9 mouse cellular contexts compared by ENCODE assay signal in the genomic region with DNA sequence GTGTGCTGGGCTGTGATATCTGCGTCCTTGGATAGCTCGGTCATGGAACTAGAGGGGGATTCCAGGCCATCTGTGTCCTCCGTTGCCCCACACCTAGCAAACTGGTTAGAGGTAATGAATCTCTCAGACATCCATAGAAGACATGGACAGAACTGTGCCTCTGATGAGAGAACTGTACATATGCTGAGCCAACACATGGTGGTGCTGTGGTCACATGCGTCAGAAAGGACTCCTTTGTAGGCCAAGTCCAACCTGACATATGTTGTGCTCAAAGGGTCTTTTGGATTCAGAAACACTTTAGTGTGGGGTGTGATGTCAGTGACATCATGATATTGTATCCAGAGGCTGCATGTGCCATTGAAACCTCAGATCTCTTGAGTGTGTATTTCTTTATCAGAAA. TPM values are rescaled to one million over a fixed set of nuclear protein-coding genes. Genes with fewer than 3 reads are reported as not detected.
DNase-seq lines count a peak whose midpoint lies in the region; ATAC-seq lines count a peak whose summit lies in the region.
"Had no signal": no experiment of that assay in that cellular context is flagged by ENCODE, and none has a peak within 500 bp of the region (broad histone marks: within the 10 kb centered on the region; RNA-seq: fewer than 3 reads in every experiment).

No protein-coding gene starts in this region.

- no peak overlapping the region for H3K4me2 ChIP-seq in forebrain, embryonic 12.5 days
- H3K4me2 ChIP-seq in limb, embryonic 11.5 days (ENCODE audit: low read depth, severe bottlenecking): no peak overlapping the region
- no peak overlapping the region for H3K4me2 ChIP-seq in midbrain, embryonic 14.5 days (ENCODE audit: low read length)
- no peak overlapping the region for H3K4me2 ChIP-seq in stomach, embryonic 15.5 days

- H3K9ac ChIP-seq in forebrain, embryonic 12.5 days: no peak overlapping the region
- H3K9ac ChIP-seq in limb, embryonic 11.5 days (ENCODE audit: low read length): no peak overlapping the region
- no peak overlapping the region for H3K9ac ChIP-seq in midbrain, embryonic 14.5 days (replicated peaks; ENCODE audit: low read length)
- no peak overlapping the region for H3K9ac ChIP-seq in stomach, embryonic 15.5 days

- H3K36me3 ChIP-seq in forebrain, embryonic 12.5 days (replicated peaks): no peaks in the 10 kb centered on the region
- H3K36me3 ChIP-seq in limb, embryonic 11.5 days (ENCODE audit: control insufficient read depth, insufficient read depth, low read length): no peaks in the 10 kb centered on the region
- no peaks in the 10 kb centered on the region for H3K36me3 ChIP-seq in midbrain, embryonic 14.5 days (ENCODE audit: control insufficient read depth, insufficient read depth, low read length)
- no peaks in the 10 kb centered on the region for H3K36me3 ChIP-seq in stomach, embryonic 15.5 days

- ATAC-seq in forebrain, embryonic 12.5 days (ENCODE audit: low FRiP score): peak; percentile 89
- peak; percentile 98 for ATAC-seq in inflammation-experienced regulatory T-cells, adult 6 months
- peak; percentile 73; the same call in 1 of the 2 replicates for ATAC-seq in limb, embryonic 11.5 days (ENCODE audit: insufficient number of reproducible peaks, low FRiP score, low TSS enrichment, low read depth)
- peak; percentile 81 for ATAC-seq in midbrain, embryonic 14.5 days (ENCODE audit: low FRiP score, low TSS enrichment)
- peak; percentile 53; the same call in 1 of the 2 replicates for ATAC-seq in stomach, embryonic 15.5 days (ENCODE audit: insufficient read depth, low FRiP score, low read depth)

- 72% methylated on average over 4 of the region's 4 CpGs for WGBS in forebrain, embryonic 12.5 days
- 69% methylated on average over 4 of the region's 4 CpGs for WGBS in limb, embryonic 11.5 days
- WGBS in midbrain, embryonic 14.5 days: 74% methylated on average over 4 of the region's 4 CpGs
- 55% methylated on average over 4 of the region's 4 CpGs for WGBS in stomach, embryonic 15.5 days

- peak; percentile 23 to 34 for DNase-seq in heart, adult 18-20 months
- no peak for DNase-seq in heart, adult 9 months (ENCODE audit: low spot score in 2 of 2)
- peak; percentile 32 for DNase-seq in adrenal gland, postnatal 25 days
- DNase-seq in limb, embryonic 11.5 days (ENCODE audit: low spot score): peak; percentile 56
- peak; percentile 85 for DNase-seq in midbrain, embryonic 14.5 days

- no peak overlapping the region for H3K27ac ChIP-seq in forebrain, embryonic 12.5 days
- H3K27ac ChIP-seq in limb, embryonic 11.5 days (replicated peaks; ENCODE audit: low read depth, low read length): no peak overlapping the region
- H3K27ac ChIP-seq in midbrain, embryonic 14.5 days (replicated peaks; ENCODE audit: low read depth, low read length): no peak overlapping the region
- no peak overlapping the region for H3K27ac ChIP-seq in stomach, embryonic 15.5 days

- no peak overlapping the region for H3K4me3 ChIP-seq in forebrain, embryonic 12.5 days (replicated peaks)
- H3K4me3 ChIP-seq in limb, embryonic 11.5 days (ENCODE audit: low read depth, low read length): no peak overlapping the region
- no peak overlapping the region for H3K4me3 ChIP-seq in midbrain, embryonic 14.5 days (replicated peaks; ENCODE audit: low read depth, low read length)
- no peak overlapping the region for H3K4me3 ChIP-seq in stomach, embryonic 15.5 days (replicated peaks)
- H3K4me3 ChIP-seq: megakaryocyte, embryonic 14.5 days had no signal

- no peaks in the 10 kb centered on the region for H3K27me3 ChIP-seq in forebrain, embryonic 12.5 days
- no peaks in the 10 kb centered on the region for H3K27me3 ChIP-seq in limb, embryonic 11.5 days (ENCODE audit: control insufficient read depth, insufficient read depth, low read length)
- no peaks in the 10 kb centered on the region for H3K27me3 ChIP-seq in midbrain, embryonic 14.5 days (ENCODE audit: control insufficient read depth, insufficient read depth, low read length)
- H3K27me3 ChIP-seq in stomach, embryonic 15.5 days (replicated peaks): no peaks in the 10 kb centered on the region

- H3K4me1 ChIP-seq in forebrain, embryonic 12.5 days: no peaks in the 10 kb centered on the region
- H3K4me1 ChIP-seq in limb, embryonic 11.5 days (ENCODE audit: control insufficient read depth, insufficient read depth, low read length): no peaks in the 10 kb centered on the region
- H3K4me1 ChIP-seq in midbrain, embryonic 14.5 days (ENCODE audit: control insufficient read depth, insufficient read depth, low read length): no peaks in the 10 kb centered on the region
- H3K4me1 ChIP-seq in stomach, embryonic 15.5 days: no peaks in the 10 kb centered on the region

- H3K9me3 ChIP-seq in forebrain, embryonic 12.5 days: no peaks in the 10 kb centered on the region
- H3K9me3 ChIP-seq in limb, embryonic 11.5 days (ENCODE audit: control insufficient read depth, low read length): no peaks in the 10 kb centered on the region
- no peaks in the 10 kb centered on the region for H3K9me3 ChIP-seq in midbrain, embryonic 14.5 days (ENCODE audit: control insufficient read depth, low read length)
- no peaks in the 10 kb centered on the region for H3K9me3 ChIP-seq in stomach, embryonic 15.5 days
- H3K9me3 ChIP-seq: megakaryocyte, embryonic 14.5 days had no signal

RNA-seq across cellular contexts. Expression of a gene that starts 19.4 kb away (rescaled TPM):
- under 1 TPM in 1 of 2 experiments, not detected in 1; 0.41 TPM for total RNA-seq in heart, adult 18-20 months (2021)
- total RNA-seq in adrenal gland, postnatal 25 days (2021): not detected in 2 replicates
- polyA plus RNA-seq in forebrain, embryonic 12.5 days (2016; fragmentation: Nextera tagmentation; extraction: Ambion mirVana): 0.78 and 1.1 TPM in 2 replicates
- 1 to 10 TPM; 5.1 to 8.5 (median 5.2) TPM for polyA plus RNA-seq in inflammation-experienced regulatory T-cells, adult 6 months (2017; shearing (Covaris generic))
- polyA plus RNA-seq in limb, embryonic 11.5 days (2014; fragmentation: Nextera tagmentation; extraction: Ambion mirVana): 1.1 and 1.2 TPM in 2 replicates
- 2.4 and 3.5 TPM in 2 replicates for polyA plus RNA-seq in midbrain, embryonic 14.5 days (2014; fragmentation: Nextera tagmentation; extraction: Ambion mirVana)
- 7.5 and 10.9 TPM in 2 replicates for polyA plus RNA-seq in stomach, embryonic 15.5 days (2015; fragmentation: Nextera tagmentation; extraction: Ambion mirVana)

Comparison
In these comparisons a context has a peak if more than half of its experiments do, and no peak if none do; other contexts are left out.
1. DNase-seq: peak in heart, adult 18-20 months (2 of 2), adrenal gland, postnatal 25 days (single experiment), limb, embryonic 11.5 days (single experiment) and midbrain, embryonic 14.5 days (single experiment); none in heart, adult 9 months (0 of 2).
2. Peak in every context shown above with its lines, with median percentiles within 50 percentile points of each other: ATAC-seq.